Mouse (Mus musculus): ENCODE measurements around the gene Speer4c.
A peak's percentile ranks its signal among the peaks of the same experiment; 100 is the strongest.
"Not testable (repeated sequence)": the region's sequence is repeated elsewhere in the genome, so short reads cannot be mapped to it uniquely, and the experiment has no call there.

Gene Speer4c

GRCm38 (mm10) chr5:15714171-15714570 lies at the start of gene Speer4c:
Gene Speer4c, minus strand, starts transcription at chr5:15714271.
- not testable (repeated sequence) for DNase-seq (ENCODE audit: low spot score in 2 of 2)

- no peak for DNase-seq (ENCODE audit: low spot score in 2 of 2)
Observed at GRCm38 (mm10) chr5:15747478-15748255, 33.6 kb upstream of the Speer4c start.

GRCm38 (mm10) chr5:15734097-15734867 lies 20.2 kb upstream of the Speer4c start:
- DNase-seq (ENCODE audit: low spot score in 2 of 2): no peak

- DNase-seq (ENCODE audit: low spot score in 2 of 2): peak in 1 of 2 experiments; percentile 12
Observed at GRCm38 (mm10) chr5:15702891-15703290, 11.2 kb downstream of the Speer4c start.

GRCm38 (mm10) chr5:15697719-15698118 lies 16.4 kb downstream of the Speer4c start:
- DNase-seq (ENCODE audit: low spot score in 2 of 2): not testable (repeated sequence)

- peak in 1 of 2 experiments; percentile 26 for DNase-seq (ENCODE audit: low spot score in 2 of 2)
Observed at GRCm38 (mm10) chr5:15691849-15692248, 22.2 kb downstream of the Speer4c start.

GRCm38 (mm10) chr5:15690822-15691221 lies 23.2 kb downstream of the Speer4c start:
- DNase-seq (ENCODE audit: low spot score in 2 of 2): not testable (repeated sequence)

- not testable (repeated sequence) for DNase-seq (ENCODE audit: low spot score in 2 of 2)
Observed at GRCm38 (mm10) chr5:15689659-15690213, 24.3 kb downstream of the Speer4c start.

GRCm38 (mm10) chr5:15688874-15689658 lies 25.0 kb downstream of the Speer4c start:
- DNase-seq (ENCODE audit: low spot score in 2 of 2): not testable (repeated sequence)

- DNase-seq (ENCODE audit: low spot score in 2 of 2): not testable (repeated sequence)
Observed at GRCm38 (mm10) chr5:15681301-15682035, 32.6 kb downstream of the Speer4c start.

GRCm38 (mm10) chr5:15679980-15680949 lies 33.8 kb downstream of the Speer4c start:
- not testable (repeated sequence) for DNase-seq (ENCODE audit: low spot score in 2 of 2)

GRCm38 (mm10) chr5:15678907-15679306 lies 35.2 kb downstream of the Speer4c start:
- DNase-seq (ENCODE audit: low spot score in 2 of 2): not testable (repeated sequence)

GRCm38 (mm10) chr5:15677750-15678149 lies 36.3 kb downstream of the Speer4c start:
- not testable (repeated sequence) for DNase-seq (ENCODE audit: low spot score in 2 of 2)

- DNase-seq (ENCODE audit: low spot score in 2 of 2): not testable (repeated sequence)
Observed at GRCm38 (mm10) chr5:15674429-15675244, 39.4 kb downstream of the Speer4c start.

- DNase-seq (ENCODE audit: low spot score in 2 of 2): not testable (repeated sequence)
Observed at GRCm38 (mm10) chr5:15673989-15674388, 40.1 kb downstream of the Speer4c start.

GRCm38 (mm10) chr5:15670789-15671188 lies 43.3 kb downstream of the Speer4c start:
- DNase-seq (ENCODE audit: low spot score in 2 of 2): not testable (repeated sequence)

GRCm38 (mm10) chr5:15663847-15664246 lies 50.2 kb downstream of the Speer4c start:
- not testable (repeated sequence) for DNase-seq (ENCODE audit: low spot score in 2 of 2)
